Mouse (Mus musculus) forebrain, embryonic 14.5 days (tissue): Measurements from ENCODE around the gene Tmppe. TPM values are rescaled to one million over a fixed set of nuclear protein-coding genes. Genes with fewer than 3 reads are reported as not detected.
"Not testable (repeated sequence)": the region's sequence is repeated elsewhere in the genome, so short reads cannot be mapped to it uniquely, and the experiment has no call there.

Source experiments
- ATAC-seq: fragments of 200-750 bp; cut with Nextera tagmentation; 2 replicates; pipeline ENCODE4 v1.8.0; 2017; ENCODE audit warnings: mild to moderate bottlenecking, moderate library complexity
- DNase-seq: peaks from one replicate; pipeline ENCODE4 v3.0.0-alpha.2; 2015; ENCODE audit warnings: low spot score
- H3K27ac ChIP-seq: fragments of 300-500 bp; sonication (generic); 2 replicates; pipeline ENCODE4 v1.5.1; 2014; ENCODE audit warnings: low read depth, mild to moderate bottlenecking, control low read depth, low read length, moderate library complexity
- H3K27me3 ChIP-seq: fragments of 300-500 bp; sonication (generic); replicated peaks from 2 replicates; pipeline ENCODE4 v1.6.1; 2014; ENCODE audit warnings: low read length, control low read depth, mixed read lengths; ENCODE audit not compliant: control insufficient read depth, insufficient read depth
- H3K36me3 ChIP-seq: fragments of 300-500 bp; sonication (generic); 2 replicates; pipeline ENCODE4 v1.6.1; 2014; ENCODE audit warnings: low read length, control low read depth; ENCODE audit not compliant: control insufficient read depth, insufficient read depth
- H3K4me1 ChIP-seq: fragments of 300-500 bp; sonication (generic); 2 replicates; pipeline ENCODE4 v1.6.1; 2014; ENCODE audit warnings: antibody characterized with exemption, low read length, control low read depth; ENCODE audit not compliant: control insufficient read depth, insufficient read depth
- H3K4me2 ChIP-seq: fragments of 300-500 bp; sonication (generic); 2 replicates; pipeline ENCODE4 v1.6.1; 2014; ENCODE audit warnings: mild to moderate bottlenecking, control low read depth, low read length
- H3K4me3 ChIP-seq: fragments of 300-500 bp; sonication (generic); 2 replicates; pipeline ENCODE4 v1.5.1; 2014; ENCODE audit warnings: low read depth, low read length, control low read depth
- H3K9ac ChIP-seq: fragments of 300-500 bp; sonication (generic); 2 replicates; pipeline ENCODE4 v1.6.1; 2014; ENCODE audit warnings: mild to moderate bottlenecking, low read length, control low read depth, moderate library complexity
- H3K9me3 ChIP-seq: fragments of 300-500 bp; sonication (generic); replicated peaks from 2 replicates; pipeline ENCODE4 v1.6.1; 2016; ENCODE audit warnings: low read length, control low read depth, mixed read lengths; ENCODE audit not compliant: control insufficient read depth
- WGBS: fragments of 180-500 bp; shearing (Covaris S2); extraction: QIAGEN DNeasy Blood & Tissue Kit; methylation state at CpG from one replicate; pipeline ENCODE4 v1.1.7; 2014; 5-methylcytosine and 5-hydroxymethylcytosine counted together
- polyA plus RNA-seq: library from polyadenylated mRNA; unstranded; fragments of >200 nt; fragmentation: Nextera tagmentation; extraction: Ambion mirVana; gene quantifications from 2 replicates; pipeline ENCODE4 v1.2.1, GENCODE M21; 2014

Gene Tmppe
- polyA plus RNA-seq, 1 experiment from 2014 or later, result 1.8 TPM

- H3K4me1 ChIP-seq, result no peaks in the 10 kb centered on the region
- peak within 1 kb of the TSS; percentile 70 for H3K4me3 ChIP-seq
- no peaks in the 10 kb centered on the region for H3K27me3 ChIP-seq
- DNase-seq (peak; percentile 68), ATAC-seq (peak; percentile 77)
- H3K9ac ChIP-seq, result peak within 1 kb of the TSS; percentile 78
- WGBS, result under 1% methylated on average over 88 of the region's 96 CpGs
- H3K4me2 ChIP-seq, result peak within 1 kb of the TSS; percentile 86
- H3K27ac ChIP-seq, result peak within 1 kb of the TSS; percentile 5; the same call in 1 of the 2 replicates
- no peaks in the 10 kb centered on the region for H3K36me3 ChIP-seq
- H3K9me3 ChIP-seq, result no peaks in the 10 kb centered on the region
These were observed 10.8 kb upstream of the Tmppe start, which contains the start of gene Crtap for GRCm38 (mm10) chr9:114389905-114390748. Crtap (minus strand) TSS chr9:114390675.

- Histone ChIP-seq H3K4me2 (peak overlapping the region; percentile 86), H3K4me1 (no peaks in the 10 kb centered on the region), H3K27me3 (no peaks in the 10 kb centered on the region), H3K36me3 (no peaks in the 10 kb centered on the region), H3K27ac (no peak overlapping the region), H3K4me3 (peak overlapping the region; percentile 70), H3K9me3 (no peaks in the 10 kb centered on the region), H3K9ac (peak overlapping the region; percentile 78)
- DNase-seq (no peak), ATAC-seq (no peak)
- WGBS, result 6% methylated on average over 10 of the region's 10 CpGs
These were observed 10.2 kb upstream of the Tmppe start for GRCm38 (mm10) chr9:114390749-114391075.

GRCm38 (mm10) chr9:114394136-114394535 lies 6.8 kb upstream of the Tmppe start:
- not testable (repeated sequence) for H3K36me3 ChIP-seq, DNase-seq, H3K4me3 ChIP-seq, H3K4me1 ChIP-seq, H3K9me3 ChIP-seq, H3K27ac ChIP-seq, H3K27me3 ChIP-seq, H3K4me2 ChIP-seq, ATAC-seq, H3K9ac ChIP-seq
- 70% methylated on average over 6 of the region's 6 CpGs for WGBS

DNA sequence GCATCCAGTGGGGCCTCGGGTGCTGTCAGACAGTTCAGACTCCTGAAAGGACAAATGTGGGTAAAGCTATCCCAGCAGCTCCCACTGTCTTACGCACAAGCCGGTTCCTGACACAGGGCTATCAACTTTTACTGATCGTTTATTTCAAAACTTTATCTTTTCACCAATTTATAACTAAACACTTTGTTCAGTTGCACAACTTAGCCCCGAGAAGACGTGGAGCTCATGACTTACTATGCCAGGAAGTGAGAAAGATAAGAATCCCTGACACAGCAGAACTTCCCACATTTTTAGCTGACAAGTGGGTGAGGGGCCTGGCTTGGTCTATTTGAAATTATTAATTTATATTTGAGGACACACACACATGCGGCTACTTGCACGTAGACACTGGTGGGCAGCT lies 6.2 kb upstream of the Tmppe start:
- DNase-seq (no peak), ATAC-seq (no peak)
- Histone ChIP-seq H3K4me2 (no peak overlapping the region), H3K36me3 (no peaks in the 10 kb centered on the region), H3K9ac (no peak overlapping the region), H3K27ac (no peak overlapping the region), H3K9me3 (no peaks in the 10 kb centered on the region), H3K4me1 (no peaks in the 10 kb centered on the region), H3K27me3 (no peaks in the 10 kb centered on the region), H3K4me3 (no peak overlapping the region)
- WGBS, result 88% methylated on average over 8 of the region's 8 CpGs

DNA sequence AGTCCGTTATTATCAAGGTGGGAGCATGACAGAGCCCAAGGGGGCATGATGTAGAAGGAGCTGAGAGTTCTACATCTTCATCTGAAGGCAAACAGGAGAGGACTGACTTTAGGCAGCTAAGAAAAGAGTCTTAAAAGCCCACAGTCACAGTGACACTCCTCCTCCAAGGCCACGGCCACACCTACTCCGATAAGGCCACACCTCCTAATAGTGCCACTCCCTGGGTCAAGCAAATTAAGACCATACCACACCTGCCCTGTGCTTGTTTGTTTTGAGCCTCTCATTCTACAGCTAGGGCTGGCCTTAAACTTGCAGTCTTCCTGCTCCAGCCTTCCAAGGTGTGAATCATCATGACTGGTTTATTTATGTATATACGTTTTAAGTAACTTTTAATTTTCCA lies 5.6 kb upstream of the Tmppe start:
- no peak overlapping the region for H3K27ac ChIP-seq
- DNase-seq (no peak), ATAC-seq (no peak)
- H3K36me3 ChIP-seq, result no peaks in the 10 kb centered on the region
- no peak overlapping the region for H3K4me3 ChIP-seq
- H3K9ac ChIP-seq, result no peak overlapping the region
- no peaks in the 10 kb centered on the region for H3K4me1 ChIP-seq
- WGBS, result 91% methylated on average over 4 of the region's 4 CpGs
- no peaks in the 10 kb centered on the region for H3K9me3 ChIP-seq
- H3K27me3 ChIP-seq, result no peaks in the 10 kb centered on the region
- no peak overlapping the region for H3K4me2 ChIP-seq

DNA sequence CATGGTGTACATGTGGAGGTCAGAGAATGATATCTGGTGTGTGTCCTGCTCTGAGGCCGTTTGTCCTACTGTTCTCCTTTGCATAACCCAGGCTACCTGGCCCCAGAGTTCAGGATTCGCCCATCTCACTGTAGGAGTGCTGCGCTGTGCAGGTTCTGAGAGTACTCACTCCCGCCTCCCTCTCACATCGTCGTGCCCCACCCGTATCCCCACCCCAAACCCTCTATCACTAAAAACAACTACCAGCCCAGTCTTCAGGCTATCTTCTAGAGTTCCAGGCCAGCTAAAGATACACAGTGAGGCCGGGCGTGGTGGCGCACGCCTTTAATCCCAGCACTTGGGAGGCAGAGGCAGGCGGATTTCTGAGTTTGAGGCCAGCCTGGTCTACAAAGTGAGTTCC lies 1.2 kb upstream of the Tmppe start:
- no peak overlapping the region for H3K4me3 ChIP-seq
- WGBS, result 93% methylated on average over 12 of the region's 12 CpGs
- no peaks in the 10 kb centered on the region for H3K9me3 ChIP-seq
- no peak overlapping the region for H3K4me2 ChIP-seq
- H3K27ac ChIP-seq, result no peak overlapping the region
- H3K9ac ChIP-seq, result no peak overlapping the region
- 0 out of 2 replicates have a peak, but pooled peaks cover under 1% of the 10 kb centered on the region for H3K36me3 ChIP-seq
- H3K4me1 ChIP-seq, result peaks cover 8% of the 10 kb centered on the region
- no peak for ATAC-seq
- DNase-seq, result no peak
- H3K27me3 ChIP-seq, result no peaks in the 10 kb centered on the region

- peak overlapping the region; percentile 73 for H3K4me2 ChIP-seq
- H3K9ac ChIP-seq, result peak overlapping the region; percentile 87
- H3K9me3 ChIP-seq, result no peaks in the 10 kb centered on the region
- no peak for DNase-seq
- no peaks in the 10 kb centered on the region for H3K27me3 ChIP-seq
- peaks cover 8% of the 10 kb centered on the region for H3K4me1 ChIP-seq
- peak overlapping the region; percentile 83 for H3K4me3 ChIP-seq
- peak overlapping the region; percentile 82 for H3K27ac ChIP-seq
- 21% methylated on average over 5 of the region's 5 CpGs for whole genome bisulfite sequencing
- ATAC-seq, result no peak; the same call in 1 of the 2 replicates
- H3K36me3 ChIP-seq, result peaks cover 10% of the 10 kb centered on the region
These were observed 337 bp upstream of the Tmppe start for GRCm38 (mm10) chr9:114400588-114400948.

GRCm38 (mm10) chr9:114401685-114402080 lies 778 bp downstream of the Tmppe start:
- DNase-seq (peak; percentile 57), ATAC-seq (no peak)
- H3K9me3 ChIP-seq, result no peaks in the 10 kb centered on the region
- no peaks in the 10 kb centered on the region for H3K27me3 ChIP-seq
- peak overlapping the region; percentile 83 for H3K4me3 ChIP-seq
- peaks cover 16% of the 10 kb centered on the region for H3K36me3 ChIP-seq
- H3K27ac ChIP-seq, result peak overlapping the region; percentile 82; the same call in 1 of the 2 replicates
- 4% methylated on average over 16 of the region's 16 CpGs for WGBS
- peak overlapping the region; percentile 87 for H3K9ac ChIP-seq
- H3K4me1 ChIP-seq, result peaks cover 8% of the 10 kb centered on the region
- peak overlapping the region; percentile 73 for H3K4me2 ChIP-seq

DNA sequence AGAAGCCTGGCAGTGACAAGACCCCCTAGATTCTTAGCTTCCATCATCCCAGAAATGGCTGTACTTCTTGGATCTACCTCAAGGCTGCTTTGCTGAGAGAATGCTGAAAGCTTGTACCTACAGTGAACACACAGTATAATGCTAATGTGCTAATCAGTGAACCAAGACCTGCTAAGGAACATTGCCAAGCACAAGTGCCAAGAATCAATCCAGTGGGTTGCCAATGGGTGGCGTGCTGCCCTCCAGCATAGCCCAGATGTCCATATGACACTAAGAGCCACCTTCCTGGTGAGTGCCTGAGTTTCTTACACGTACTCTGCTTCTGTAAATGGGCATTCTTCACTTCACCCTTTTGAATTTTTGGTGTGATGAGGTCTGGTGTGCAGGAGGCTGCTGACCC lies 6.8 kb downstream of the Tmppe start:
- no peaks in the 10 kb centered on the region for H3K4me1 ChIP-seq
- no peak overlapping the region for H3K4me2 ChIP-seq
- no peak for ATAC-seq
- H3K4me3 ChIP-seq, result no peak overlapping the region
- no peak overlapping the region for H3K27ac ChIP-seq
- no peak overlapping the region for H3K9ac ChIP-seq
- H3K9me3 ChIP-seq, result no peaks in the 10 kb centered on the region
- DNase-seq, result peak; percentile 39
- no peaks in the 10 kb centered on the region for H3K27me3 ChIP-seq
- peaks cover 31% of the 10 kb centered on the region for H3K36me3 ChIP-seq
- 60% methylated on average over 2 of the region's 2 CpGs for WGBS
